Mouse (Mus musculus) CD4-positive, CD25-positive, alpha-beta regulatory T cell, adult 4 months (primary cell): Measurements from ENCODE around the gene Smarcc2. TPM values are rescaled to one million over a fixed set of nuclear protein-coding genes. Genes with fewer than 3 reads are reported as not detected.
"Not testable (repeated sequence)": the region's sequence is repeated elsewhere in the genome, so short reads cannot be mapped to it uniquely, and the experiment has no call there.

ENCODE experiments used
- ATAC-seq: one replicate; pipeline ENCODE4 v1.8.0; 2017
- polyA plus RNA-seq, 2 experiments: library from polyadenylated mRNA; unstranded; fragments of 100-300 nt; shearing (Covaris generic); gene quantifications; one replicate each; pipeline ENCODE4 v1.2.1; 2017

The Smarcc2 gene
- polyA plus RNA-seq, 2 experiments from 2014 or later: 45.7 to 62.7 TPM

DNA sequence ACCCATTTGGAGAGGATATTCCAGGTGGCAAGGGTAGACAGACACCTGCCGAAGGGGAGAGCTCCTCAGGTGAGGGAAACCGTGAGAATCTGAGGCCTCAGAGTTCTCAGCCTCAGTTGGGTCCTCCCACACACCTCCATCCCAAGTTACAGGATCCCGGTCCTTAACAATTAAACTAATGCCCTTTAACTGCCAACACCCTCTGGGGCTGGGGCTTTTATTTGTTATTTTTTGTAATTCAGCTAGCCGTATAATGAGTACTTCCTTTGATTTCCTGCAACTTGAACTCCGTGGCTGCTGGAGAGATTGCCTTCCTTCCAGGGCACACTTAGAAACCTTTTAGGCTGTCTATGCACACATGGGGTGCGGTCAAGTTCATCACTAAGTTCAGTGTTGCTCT is 14.7 kb upstream of the Smarcc2 start:
- no peak for ATAC-seq

DNA sequence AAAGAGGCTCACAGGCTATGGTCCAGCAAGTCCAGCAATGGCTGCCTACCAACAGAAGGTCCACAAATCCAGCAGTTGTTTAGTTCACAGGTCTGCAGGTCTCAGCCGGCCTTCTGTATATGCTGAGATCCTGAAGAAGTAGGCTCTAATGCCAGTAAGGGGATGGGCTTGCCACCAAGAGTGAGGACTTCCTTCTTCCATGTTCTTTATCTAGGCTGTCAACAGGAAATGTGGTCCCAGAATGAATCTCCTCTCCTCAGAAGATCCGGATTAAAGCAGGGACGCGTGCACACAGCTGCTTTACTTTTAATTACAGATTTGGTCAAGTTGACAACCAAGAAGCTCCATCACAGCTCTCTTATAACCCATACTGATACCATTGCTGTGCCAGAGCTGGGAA is 13.6 kb upstream of the Smarcc2 start:
- ATAC-seq: no peak

DNA sequence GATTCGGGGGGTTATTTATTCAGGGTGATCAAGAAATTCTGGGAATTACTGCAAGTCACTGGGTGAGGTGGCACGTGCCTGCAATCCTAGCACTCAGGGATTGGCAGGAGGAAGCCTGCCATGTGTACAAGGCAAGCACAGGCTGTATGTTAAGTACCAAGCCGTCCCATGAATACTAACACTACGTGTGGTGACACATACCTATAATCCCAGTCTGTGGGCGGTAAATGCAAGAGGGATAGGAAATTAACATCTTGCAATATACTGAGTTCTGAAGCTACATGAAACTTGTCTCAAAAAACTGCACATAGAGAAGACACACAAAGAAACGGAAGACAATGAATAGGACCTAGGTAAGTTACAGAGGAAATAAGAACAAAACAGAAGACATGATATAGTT is 8.0 kb upstream of the Smarcc2 start:
- no peak for ATAC-seq

DNA sequence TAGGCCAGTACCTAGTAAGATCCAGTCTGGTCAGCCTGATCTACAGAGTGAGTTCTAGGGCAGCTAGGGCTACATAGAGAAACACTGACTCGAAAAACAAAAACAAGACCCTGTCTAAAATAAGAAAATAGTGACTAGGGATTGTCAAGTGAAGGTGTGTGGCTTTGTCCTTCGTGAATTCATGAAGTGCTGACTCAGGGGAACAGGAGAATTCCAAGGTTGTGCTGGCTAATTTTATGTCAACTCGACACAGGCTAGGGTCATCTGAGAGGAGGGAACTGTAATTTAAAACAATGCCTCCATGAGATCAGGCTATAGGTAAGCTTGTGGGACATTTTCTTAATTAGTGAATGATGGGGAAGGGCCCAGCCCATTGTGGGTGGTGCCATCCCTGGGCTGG is 4.6 kb upstream of the Smarcc2 start:
- ATAC-seq: no peak

DNA sequence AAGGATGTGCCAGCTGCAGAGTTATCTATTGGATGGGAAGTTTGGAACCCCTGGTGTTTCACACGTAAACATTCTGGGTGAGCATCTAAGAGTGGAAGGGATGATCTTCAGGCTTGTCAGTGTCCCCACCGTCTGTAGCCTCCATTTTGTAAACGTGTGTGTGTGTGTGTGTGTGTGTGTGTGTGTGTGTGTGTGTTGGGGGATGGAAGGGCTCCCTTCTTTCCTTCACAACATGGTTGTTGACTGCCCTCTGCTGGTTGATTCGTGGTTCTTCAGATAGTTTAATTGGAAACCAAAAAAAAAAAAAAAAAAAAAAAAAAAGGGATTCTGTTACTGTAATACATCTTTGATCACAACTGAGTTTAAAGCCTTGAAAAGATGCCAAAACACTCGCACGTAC is 3.8 kb upstream of the Smarcc2 start:
- peak; percentile 42 for ATAC-seq

DNA sequence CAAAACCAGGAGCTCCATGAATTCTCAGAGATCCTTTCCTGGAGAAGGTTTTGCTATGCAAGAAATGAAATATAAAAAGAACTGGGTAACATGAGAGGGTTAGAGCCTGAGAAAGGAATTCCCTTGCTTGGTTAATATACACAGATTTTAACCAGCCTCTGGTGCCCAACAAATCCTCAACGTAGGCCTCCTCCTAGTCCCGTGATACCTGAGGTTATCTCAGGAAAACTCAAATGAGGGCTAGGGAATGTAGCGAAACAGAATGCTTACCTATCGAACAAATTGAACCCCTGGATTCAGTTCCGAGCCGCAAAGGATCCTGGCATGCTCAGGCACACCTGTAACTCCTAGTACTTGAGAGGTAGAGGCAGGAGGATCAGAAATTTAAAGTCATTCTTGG is 1.4 kb upstream of the Smarcc2 start:
- no peak for ATAC-seq

DNA sequence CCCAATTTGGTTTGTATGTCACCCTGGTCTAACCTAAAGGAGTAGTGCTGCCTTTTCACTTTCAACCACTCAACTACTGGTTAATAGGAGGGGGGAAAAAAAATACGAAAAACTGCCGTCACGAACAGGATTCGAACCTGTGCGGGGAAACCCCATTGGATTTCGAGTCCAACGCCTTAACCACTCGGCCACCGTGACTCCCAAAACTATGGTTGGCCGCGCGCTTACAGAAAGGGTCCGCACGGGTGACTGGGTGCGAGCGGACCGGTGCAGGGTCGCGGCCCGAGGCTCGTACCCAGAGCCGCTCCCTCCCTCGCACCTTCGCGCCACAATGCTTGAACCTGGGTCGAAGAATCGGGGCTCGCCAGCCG is 715 bp upstream of the Smarcc2 start:
- ATAC-seq: peak; percentile 37

DNA sequence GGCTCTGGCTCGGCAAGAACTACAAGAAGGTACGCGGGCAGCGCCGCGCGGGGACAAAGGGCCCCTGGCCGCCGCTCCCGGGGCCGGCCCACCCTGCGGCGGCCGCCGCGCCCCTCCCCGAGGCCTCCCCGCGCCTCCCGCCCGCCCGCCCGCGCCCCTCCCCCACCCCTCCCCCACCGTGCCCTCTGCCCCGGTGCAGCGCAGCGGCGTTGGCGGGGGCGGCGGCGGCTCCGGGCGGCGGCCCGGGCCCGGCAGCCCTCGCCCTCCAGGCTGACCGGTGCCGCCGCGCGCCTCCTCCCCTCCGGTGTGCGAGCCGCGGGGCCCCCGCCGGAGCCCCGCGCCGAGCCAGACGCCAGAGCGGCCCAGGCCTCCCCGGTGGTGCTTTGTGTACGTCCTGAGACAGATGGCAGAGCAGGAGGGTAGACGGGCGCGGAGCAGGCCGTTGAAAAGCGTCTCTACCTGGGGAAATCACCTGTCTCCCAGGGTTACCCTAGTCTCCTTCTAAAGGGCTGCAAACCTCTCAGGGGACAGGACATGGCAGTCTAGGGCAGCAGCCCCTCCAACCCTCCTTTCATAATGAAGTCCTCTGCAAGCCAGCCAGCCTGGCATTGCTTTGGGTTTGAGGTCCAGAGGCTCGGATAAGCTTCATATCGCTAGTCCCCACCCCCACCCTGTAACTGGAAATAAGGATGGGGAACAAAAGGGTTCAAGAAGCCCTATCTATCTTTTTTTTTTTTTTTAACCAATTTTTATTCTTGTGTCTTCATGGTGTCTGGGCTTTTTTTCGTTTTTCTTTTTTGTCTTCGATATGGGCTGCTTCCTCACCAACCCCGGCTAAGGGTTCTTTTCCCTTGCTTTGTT is 591 bp downstream of the Smarcc2 start:
- peak; percentile 56 for ATAC-seq

DNA sequence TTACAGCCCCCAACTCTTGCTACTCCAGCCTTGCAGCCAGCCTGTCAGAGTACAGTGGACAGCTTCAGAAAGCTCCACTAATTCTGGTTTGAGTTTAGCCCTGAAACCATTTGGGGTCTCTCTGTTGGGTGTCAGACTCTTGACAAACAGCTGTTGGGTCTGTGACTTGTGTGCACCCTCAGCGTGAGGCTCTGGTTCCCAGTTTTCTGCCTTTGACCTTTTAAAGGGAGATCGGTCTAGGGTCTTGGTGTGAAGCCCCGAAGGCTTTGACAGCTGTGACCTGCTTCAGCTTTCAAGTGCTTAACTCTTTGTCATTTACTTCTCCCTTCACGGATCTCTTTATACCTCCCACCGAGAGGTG is 1.2 kb downstream of the Smarcc2 start:
- ATAC-seq: no peak

DNA sequence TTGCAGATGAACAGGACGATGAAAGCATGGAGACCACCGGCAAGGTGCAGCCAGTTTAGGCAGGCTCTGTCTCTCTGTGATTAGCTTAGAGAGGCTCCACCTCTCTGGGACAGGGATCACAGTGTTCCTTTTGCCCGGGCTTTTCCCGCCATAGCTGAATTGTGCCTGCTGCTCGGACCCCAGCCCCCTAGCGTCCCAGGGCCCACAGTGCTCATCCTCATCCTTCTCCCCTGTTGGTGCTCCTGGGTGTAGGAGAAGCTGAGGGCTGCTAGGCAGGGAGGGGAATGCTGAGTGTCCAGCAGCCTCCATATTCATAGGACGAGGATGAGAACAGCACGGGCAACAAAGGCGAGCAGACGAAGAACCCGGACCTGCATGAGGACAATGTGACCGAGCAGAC is 15.3 kb downstream of the Smarcc2 start:
- no peak for ATAC-seq

DNA sequence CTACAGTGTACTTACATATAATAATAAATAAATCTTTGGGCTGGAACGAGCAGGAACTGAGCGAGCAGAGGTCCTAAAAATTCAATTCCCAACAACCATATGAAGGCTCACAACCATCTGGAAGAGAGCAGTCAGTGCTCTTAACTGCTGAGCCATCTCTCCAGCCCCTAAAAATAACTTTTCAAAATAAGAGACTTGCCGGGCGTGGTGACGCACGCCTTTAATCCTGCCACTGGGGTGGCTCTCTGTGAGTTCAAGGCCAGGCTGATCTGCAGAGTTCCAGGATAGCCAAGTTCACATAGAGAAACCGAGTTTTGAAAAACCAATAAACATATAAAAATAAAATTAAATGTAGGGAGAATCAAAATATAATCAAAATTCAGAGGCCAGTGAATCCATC is 27.3 kb downstream of the Smarcc2 start:
- no peak for ATAC-seq

DNA sequence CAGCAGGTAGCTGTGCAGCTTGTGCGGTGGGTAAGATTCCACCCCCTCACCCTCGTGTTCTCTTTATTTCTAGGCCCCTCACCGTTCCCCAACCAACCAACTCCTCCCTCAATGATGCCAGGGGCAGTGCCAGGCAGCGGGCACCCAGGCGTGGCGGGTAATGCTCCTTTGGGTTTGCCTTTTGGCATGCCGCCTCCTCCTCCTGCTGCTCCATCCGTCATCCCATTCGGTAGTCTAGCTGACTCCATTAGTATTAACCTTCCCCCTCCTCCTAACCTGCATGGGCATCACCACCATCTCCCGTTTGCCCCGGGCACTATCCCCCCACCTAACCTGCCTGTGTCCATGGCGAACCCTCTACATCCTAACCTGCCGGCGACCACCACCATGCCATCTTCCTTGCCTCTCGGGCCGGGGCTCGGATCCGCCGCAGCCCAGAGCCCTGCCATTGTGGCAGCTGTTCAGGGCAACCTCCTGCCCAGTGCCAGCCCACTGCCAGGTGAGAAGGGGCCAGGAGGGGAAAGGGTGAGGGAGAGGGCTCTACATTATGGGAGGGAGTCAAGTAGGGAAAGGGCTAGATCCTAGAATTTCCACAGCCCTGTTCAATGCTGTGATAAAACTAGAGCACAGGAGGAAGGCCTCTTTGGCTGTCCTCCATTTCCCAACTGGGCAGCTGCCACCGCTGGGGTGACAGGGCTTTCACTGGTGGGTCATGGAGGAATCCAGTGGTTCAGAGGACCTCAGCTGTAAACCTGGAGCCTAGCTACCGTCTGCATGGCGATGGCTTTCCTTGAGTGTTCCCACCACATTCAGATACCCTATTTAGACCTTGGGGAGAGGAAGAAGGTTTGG is 29.0 kb downstream of the Smarcc2 start:
- ATAC-seq: no peak

DNA sequence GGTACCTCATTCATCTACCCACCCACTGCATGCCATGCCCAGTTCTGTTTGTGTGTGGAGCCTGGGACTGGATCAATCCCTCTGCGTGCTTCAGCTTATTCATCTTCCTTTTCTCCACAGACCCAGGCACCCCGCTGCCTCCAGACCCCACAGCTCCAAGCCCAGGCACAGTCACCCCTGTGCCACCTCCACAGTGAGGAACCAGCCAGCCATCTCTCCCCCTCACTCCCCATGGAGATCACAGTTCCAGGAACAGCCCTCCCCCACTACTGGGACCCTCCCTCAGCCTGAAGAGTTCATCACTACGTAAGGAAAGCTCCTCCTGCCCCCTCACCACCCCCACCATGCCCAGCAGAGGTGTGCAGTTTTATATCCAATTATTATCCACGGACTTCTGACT is 29.7 kb downstream of the Smarcc2 start:
- ATAC-seq: no peak

DNA sequence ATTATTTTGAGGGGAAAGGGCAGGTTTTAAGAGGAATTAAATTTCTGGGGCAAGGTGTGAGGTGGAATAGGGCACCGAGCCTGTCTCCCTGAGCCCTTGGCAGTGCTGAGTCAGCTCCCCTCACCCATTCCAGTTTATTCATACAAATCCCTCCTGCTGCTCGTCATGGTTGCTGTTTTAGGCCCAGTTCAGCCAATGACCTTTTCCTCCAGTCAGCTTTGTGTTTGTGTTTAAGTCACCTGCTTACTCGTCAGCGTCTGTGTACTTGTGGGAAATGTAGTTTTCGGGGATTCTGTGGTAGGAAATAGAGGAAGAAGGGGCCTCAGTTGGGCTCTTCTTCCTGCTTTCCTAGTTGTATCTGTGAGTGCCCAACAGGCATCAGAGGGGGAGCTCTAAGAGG is 30.3 kb downstream of the Smarcc2 start:
- ATAC-seq: no peak

DNA sequence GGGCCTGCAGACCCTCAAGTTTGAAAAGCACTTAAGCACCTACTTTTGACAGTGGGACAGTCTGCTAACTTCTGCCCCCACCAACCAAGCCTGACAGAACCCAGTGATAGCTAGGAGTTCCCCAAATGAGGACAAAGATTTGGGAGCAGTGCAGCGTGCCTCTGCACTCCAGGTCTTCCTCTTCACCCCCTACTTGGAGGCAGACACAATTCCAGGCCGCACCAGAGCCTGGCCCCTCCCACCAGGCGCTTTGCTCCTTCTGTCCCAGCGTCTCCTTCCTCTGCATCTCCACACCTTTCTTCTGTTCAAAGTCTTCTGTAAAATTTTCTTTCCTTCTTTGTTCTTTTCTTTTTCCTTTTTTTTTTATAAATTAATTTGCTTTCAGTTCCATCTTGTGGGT is 30.7 kb downstream of the Smarcc2 start:
- ATAC-seq: no peak

DNA sequence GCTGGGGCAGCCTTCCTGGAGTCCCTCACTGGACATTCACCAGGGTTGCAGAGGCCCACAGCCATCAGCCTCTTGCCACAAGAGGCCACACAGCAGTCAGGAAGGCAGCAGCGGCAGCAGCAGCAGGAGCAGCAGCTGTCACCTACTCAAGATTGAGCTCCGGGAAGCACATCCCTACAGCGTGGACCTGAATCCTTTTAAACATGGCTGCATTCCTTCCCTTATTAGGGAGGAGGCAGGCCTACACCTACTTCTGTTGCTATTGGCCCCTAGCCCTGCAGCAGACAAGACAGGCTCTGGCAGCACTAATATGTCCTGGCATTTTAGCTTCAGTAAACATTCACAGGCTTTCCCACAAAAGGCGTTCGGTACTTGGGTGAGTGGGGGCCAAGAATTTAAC is 31.2 kb downstream of the Smarcc2 start:
- ATAC-seq: no peak

DNA sequence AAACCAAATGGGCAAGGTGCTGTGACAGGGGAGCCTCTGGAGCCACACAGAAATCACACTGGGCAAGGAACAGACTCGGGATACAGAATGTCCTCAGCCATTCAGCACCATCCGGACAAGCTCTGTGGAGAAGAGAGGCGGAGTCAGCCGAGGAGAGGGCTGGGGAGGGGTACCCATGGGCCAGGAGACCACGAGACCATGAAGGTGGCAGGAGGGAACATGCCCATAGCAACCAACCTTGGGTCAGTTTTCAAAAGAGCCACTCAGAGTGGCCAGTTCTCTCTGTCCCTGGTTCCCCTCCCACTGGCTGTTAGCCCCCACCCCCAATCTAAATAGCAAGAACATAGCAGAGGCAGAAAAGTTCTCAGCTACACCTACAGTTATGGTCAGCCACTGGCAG is 31.9 kb downstream of the Smarcc2 start:
- ATAC-seq: no peak

DNA sequence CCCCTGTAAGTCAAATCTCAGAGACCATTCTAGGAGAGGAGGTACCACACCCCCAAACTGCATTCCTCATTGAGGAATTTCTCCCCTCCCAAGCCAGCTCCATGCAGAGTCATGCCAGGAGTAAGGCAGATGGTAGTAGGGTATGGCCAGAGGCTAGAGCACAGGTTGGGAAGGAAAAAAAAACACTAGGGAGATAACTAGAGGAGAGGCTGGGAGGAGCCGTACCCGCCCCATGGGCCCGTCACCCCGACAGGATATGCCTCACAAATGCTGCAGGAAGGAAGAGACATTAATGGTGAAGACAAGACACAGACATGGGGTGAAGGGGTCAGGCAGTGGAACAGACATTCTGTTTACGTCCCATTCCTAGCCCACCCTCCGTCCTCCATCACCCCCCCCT is 32.4 kb downstream of the Smarcc2 start:
- ATAC-seq: no peak

DNA sequence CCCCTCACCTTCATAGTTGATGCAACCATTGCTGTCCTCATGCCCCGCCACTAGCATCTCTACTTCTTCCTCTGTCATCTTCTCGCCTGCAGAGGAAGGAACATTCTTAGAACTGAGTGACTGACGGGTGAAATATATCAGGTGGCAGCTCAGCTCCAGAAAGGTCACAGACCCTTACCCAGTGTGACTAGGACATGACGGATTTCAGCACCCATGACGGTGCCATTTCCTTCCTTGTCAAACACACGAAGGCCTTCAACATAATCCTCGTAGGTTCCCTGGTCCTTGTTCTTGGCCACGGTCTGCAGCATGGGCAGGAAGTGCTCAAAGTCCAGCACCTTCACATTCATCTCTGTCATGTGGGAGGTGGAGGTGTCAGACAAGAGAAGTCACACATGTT is 33.0 kb downstream of the Smarcc2 start:
- not testable (repeated sequence) for ATAC-seq

DNA sequence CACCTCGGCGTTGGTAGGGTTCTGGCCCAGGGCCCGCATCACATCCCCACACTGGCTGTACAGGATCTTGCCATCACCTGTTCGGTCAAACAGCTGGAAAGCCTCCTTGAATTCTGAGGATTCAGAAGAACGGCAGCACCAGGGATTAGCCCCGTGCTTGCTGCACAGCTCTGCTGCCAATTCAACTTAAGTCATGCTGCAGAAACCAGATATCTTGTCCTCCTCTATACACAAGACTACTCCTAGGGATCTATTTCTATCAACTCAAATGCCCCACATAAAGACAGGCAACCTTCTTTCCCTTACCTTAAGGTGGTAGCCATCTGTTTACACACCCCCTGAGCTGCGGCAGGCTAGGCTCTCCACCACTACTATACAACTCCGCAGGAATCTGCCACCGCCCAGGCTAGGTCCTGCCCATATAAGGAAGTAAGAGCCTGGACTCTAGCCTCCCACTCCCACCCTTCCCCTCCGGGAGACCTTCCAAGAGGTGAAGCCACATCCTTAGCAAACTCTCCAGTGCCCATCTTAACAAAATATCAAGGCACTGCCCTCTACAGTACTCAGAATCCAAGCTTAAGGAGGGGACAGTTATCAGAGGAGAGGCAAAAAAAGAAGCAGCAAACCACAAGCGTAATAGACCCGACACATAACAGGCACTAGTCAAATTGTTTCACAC is 33.7 kb downstream of the Smarcc2 start:
- ATAC-seq: peak; percentile 17

DNA sequence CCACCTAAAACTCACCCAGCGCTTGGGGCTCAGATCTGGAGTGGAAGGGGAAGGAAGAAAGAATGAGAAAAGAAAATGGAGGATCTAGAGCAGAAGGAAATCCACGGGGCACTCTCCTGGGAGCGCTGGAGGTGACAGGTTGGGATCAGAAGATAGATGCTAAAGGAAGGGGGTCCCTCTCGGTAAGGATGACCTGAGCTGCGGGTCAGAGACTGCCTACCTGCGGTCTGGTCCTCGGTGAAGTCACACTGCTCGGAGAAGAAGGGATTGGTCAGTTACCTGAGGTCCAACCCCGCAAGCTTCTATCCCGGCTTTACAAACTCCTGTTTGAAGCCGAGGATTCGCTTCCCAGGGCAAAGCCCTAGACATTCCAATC is 34.3 kb downstream of the Smarcc2 start:
- no peak for ATAC-seq

DNA sequence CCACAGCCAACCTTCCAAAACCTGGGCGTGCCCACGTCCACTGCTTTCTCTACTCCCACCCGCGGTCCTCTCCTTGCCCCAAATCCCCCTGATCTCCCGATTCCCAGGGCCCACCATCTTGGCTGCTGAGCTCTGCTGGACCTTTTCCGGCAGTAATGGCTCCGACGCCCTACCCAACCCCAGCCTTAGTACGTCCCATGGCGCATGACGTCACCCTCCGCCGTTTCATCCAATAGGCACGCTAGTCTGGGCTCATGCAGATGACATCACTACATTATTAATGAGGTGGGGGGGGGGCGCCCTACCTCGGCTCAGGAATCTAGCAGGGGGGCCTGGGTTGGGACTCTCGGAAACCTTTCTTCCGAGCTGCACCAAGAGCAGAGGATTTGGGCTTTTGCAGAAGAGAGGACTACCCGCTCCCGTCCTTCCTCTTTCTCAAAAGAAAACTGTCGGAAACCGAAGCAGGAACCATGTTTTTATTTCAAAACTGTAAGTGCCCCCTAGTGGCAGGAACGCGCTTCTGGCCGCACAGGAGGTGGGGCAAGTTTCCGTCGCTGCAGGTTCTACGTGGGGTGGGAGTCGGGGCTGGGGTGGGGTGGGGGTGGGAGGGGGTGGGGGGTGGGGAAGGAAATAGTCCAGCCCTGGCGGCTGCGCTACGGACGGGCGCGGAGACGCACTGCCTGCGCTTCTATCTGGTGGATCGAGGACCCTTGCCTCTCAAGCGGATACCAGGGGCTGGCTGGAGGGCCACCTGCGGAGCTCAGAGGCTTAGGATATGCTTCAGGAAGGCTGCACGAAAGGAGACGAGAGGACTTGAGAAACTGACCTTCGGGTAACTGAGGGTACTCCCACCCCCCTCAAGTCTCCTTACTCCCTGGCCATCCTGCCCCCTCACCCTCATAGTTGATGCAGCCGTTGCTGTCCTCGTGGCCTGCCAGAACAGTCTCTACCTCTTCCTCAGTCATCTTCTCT is 34.9 kb downstream of the Smarcc2 start, which contains the start of gene Myl6:
TSS of gene Myl6 (minus strand) at position 451 of the 972 bp plus-strand sequence.
- peak; percentile 84 for ATAC-seq
